7 mouse cellular contexts compared by ENCODE assay signal in the genomic region with DNA sequence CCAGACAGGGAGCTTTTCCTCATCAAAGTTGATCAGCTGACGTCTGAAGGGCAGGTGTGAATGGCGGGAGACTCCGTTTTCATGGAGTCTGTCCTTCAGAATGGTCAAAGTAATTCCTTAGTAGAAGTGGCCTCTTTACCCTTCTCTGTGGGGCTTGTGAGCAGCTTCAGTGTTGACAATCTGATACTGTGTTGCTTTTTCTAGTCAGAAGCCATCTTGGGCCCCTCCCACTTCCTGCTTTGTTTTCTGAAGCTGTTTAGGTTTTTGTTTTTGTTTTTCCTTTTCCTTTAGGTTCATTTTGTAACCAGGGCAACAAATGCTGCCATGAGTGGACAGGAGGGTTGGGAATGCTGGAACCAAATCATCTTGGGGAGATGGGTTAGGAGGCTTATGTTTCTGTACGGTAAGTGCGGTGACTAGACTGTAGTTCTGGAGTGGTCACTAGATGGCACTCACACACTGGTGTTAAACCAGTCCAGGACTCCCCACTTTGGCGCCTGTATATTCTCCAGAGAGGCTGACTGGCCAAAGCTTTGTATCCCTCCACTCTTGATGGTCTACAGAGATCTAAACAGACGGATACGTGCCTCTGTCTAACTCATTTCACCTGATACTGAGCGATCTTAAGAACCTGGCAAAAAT. TPM values are rescaled to one million over a fixed set of nuclear protein-coding genes. Genes with fewer than 3 reads are reported as not detected.
DNase-seq lines count a peak whose midpoint lies in the region; ATAC-seq lines count a peak whose summit lies in the region.

No protein-coding gene starts in this region.

- H3K9ac ChIP-seq in intestine, embryonic 15.5 days: no peak overlapping the region

- WGBS in intestine, embryonic 15.5 days: 23% methylated on average over 9 of the region's 9 CpGs

- peak overlapping the region; percentile 46 for H3K4me2 ChIP-seq in intestine, embryonic 15.5 days (replicated peaks)

- ATAC-seq in intestine, embryonic 15.5 days: peak; percentile 89
- peak; percentile 85 for ATAC-seq in megakaryocyte-erythroid progenitor cell, adult 5-6 weeks (replicated peaks; ENCODE audit: low FRiP score, low TSS enrichment, poor library complexity, severe bottlenecking)

- H3K27ac ChIP-seq in intestine, embryonic 15.5 days: no peak overlapping the region

- no peak overlapping the region for H3K4me3 ChIP-seq in intestine, embryonic 15.5 days (replicated peaks)

- no peaks in the 10 kb centered on the region for H3K36me3 ChIP-seq in intestine, embryonic 15.5 days

- H3K4me1 ChIP-seq in intestine, embryonic 15.5 days (replicated peaks): no peaks in the 10 kb centered on the region

- intact Hi-C loops in left cerebral cortex, postnatal 14 days (cut with DNase I): loop anchor here (2.0 kb wide), 1 partner anchor 653 kb away; no protein-coding TSS in a partner anchor

- DNase-seq in adrenal gland, adult 18-20 months (ENCODE audit: low spot score in 2 of 2): peak; percentile 58 to 71
- peak; percentile 94 for DNase-seq in embryo, embryonic 11 days
- peak; percentile 29 for DNase-seq in gastrocnemius, postnatal 25 days
- peak; percentile 86 to 92 for DNase-seq in left cerebral cortex, postnatal 14 days (ENCODE audit: low spot score in 2 of 2)
- DNase-seq in right cerebral cortex, postnatal 36 days (ENCODE audit: low spot score in 2 of 2): peak; percentile 57 to 63

- peaks cover 24% of the 10 kb centered on the region for H3K27me3 ChIP-seq in intestine, embryonic 15.5 days (replicated peaks)

- no peaks in the 10 kb centered on the region for H3K9me3 ChIP-seq in intestine, embryonic 15.5 days

RNA-seq across cellular contexts. Expression of a gene that starts 42.1 kb away (rescaled TPM):
- total RNA-seq in adrenal gland, adult 18-20 months (2021): 100 to 1,000 TPM in 1 of 2 experiments, 10 to 100 TPM in 1; 82.6 to 144 TPM
- total RNA-seq in gastrocnemius, postnatal 25 days (2021): 10 to 100 TPM; 62.1 to 62.3 TPM
- polyA plus RNA-seq in intestine, embryonic 15.5 days (2015; fragmentation: Nextera tagmentation; extraction: Ambion mirVana): 29.5 and 33.7 TPM in 2 replicates
- 10 to 100 TPM; 17.9 to 23.4 TPM for total RNA-seq in left cerebral cortex, postnatal 14 days (2021)
- 56.6 and 71.1 TPM in 2 replicates for total RNA-seq in megakaryocyte-erythroid progenitor cell, adult 5-6 weeks (2014; fragmentation: Nextera tagmentation)
- total RNA-seq in megakaryocyte-erythroid progenitor cell, adult 5-6 weeks (2017): 27.4 and 47.9 TPM in 2 replicates

Comparison
In these comparisons a context has a peak if more than half of its experiments do, and no peak if none do; other contexts are left out.
1. DNase-seq: peak in every context shown above with its lines; median percentile 94 in embryo, embryonic 11 days; 89 in left cerebral cortex, postnatal 14 days; 64 in adrenal gland, adult 18-20 months; 60 in right cerebral cortex, postnatal 36 days; 29 in gastrocnemius, postnatal 25 days.